Comparison of ENCODE assay signal across 8 mouse cellular contexts in the genomic region with DNA sequence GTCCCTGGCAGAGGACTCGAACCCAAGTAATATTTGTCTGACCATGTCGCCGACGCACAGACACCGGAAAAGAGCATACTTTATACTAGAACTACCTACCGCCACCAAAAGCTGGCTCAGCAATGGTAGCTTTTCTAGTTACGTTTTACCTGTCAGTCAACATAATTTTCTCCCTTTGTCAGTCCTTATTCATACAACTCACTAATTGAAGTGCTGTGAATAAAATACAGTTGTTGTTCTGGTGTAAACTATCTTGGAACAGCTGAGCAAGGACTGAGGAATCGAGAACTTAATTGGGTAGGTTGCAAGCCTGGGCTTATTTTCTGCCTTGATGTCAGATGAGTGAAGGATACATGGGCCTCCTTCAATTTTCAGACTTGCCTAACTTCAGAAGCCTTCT. TPM values are rescaled to one million over a fixed set of nuclear protein-coding genes. Genes with fewer than 3 reads are reported as not detected.
A peak's percentile ranks its signal among the peaks of the same experiment; 100 is the strongest.
DNase-seq lines count a peak whose midpoint lies in the region; ATAC-seq and TF ChIP-seq lines count a peak whose summit lies in the region.

No protein-coding gene starts in this region.

- in situ Hi-C loops in CH12.LX (cut with MboI; ENCODE audit: low pct_ligation_motif_present, low pct_unique_long_range_greater_than_20kb, low sequenced_read_pairs): no loop called here

- peak overlapping the region; percentile 92 for H3K4me3 ChIP-seq in heart, embryonic 11.5 days (ENCODE audit: low read depth, low read length)
- peak overlapping the region; percentile 60 to 97 (median 80) for H3K4me3 ChIP-seq in CH12.LX (replicated peaks in 1 of 3; ENCODE audit: low read depth in 2 of 3, low read length in 2 of 3, poor library complexity in 1 of 3)
- peak overlapping the region; percentile 86 for H3K4me3 ChIP-seq in forebrain, embryonic 14.5 days (ENCODE audit: low read depth, low read length)
- H3K4me3 ChIP-seq in liver, embryonic 16.5 days (ENCODE audit: low read depth, low read length): peak overlapping the region; percentile 98

- peaks cover 10% of the 10 kb centered on the region for H3K79me2 ChIP-seq in CH12.LX (replicated peaks; ENCODE audit: control insufficient read depth, extremely low read depth, insufficient read depth, poor library complexity, severe bottlenecking)

- intact Hi-C loops in heart, postnatal 14 days (cut with DNase I): loop anchor here (1.0 kb wide), 1 partner anchor 57 kb away; no protein-coding TSS in a partner anchor
- intact Hi-C loops in left cerebral cortex, postnatal 14 days (cut with DNase I): loop anchor here (5.0 kb wide), 2 partner anchors 46 to 151 kb away; no protein-coding TSS in a partner anchor

- dilution Hi-C loops in CH12.LX (cut with MboI; ENCODE audit: extremely low pct_ligation_motif_present, extremely low pct_unique_long_range_greater_than_20kb, low sequenced_read_pairs): no loop called here

- no peak for DNase-seq in heart, postnatal 14 days
- DNase-seq in CH12.LX (ENCODE audit: extremely low read depth): no peak
- DNase-seq in forebrain, embryonic 14.5 days (ENCODE audit: low spot score): no peak
- no peak for DNase-seq in left cerebral cortex, postnatal 14 days (ENCODE audit: low spot score in 2 of 2)
- DNase-seq in urinary bladder, postnatal 10 days (ENCODE audit: low spot score): no peak
- DNase-seq in lung, adult 18-20 months: no peak

- 10% methylated on average over 8 of the region's 8 CpGs for WGBS in heart, embryonic 11.5 days (ENCODE audit: insufficient replicate concordance)
- WGBS in forebrain, embryonic 14.5 days: 2% methylated on average over 8 of the region's 8 CpGs
- 11% methylated on average over 8 of the region's 8 CpGs for WGBS in liver, embryonic 16.5 days (ENCODE audit: insufficient replicate concordance)

- TF ChIP-seq CTCF in CH12.LX (conservative IDR thresholded peaks at IDR 0.05 in 1 of 2, IDR thresholded peaks at IDR 0.05 in 1 of 2; ENCODE audit: low read depth in 2 of 2, low read length in 2 of 2): no peak

- peak overlapping the region; percentile 91 for H3K4me2 ChIP-seq in heart, embryonic 11.5 days
- H3K4me2 ChIP-seq in CH12.LX (ENCODE audit: insufficient read depth, low read depth, poor library complexity, severe bottlenecking): peak overlapping the region; percentile 39
- peak overlapping the region; percentile 83 for H3K4me2 ChIP-seq in forebrain, embryonic 14.5 days (ENCODE audit: low read length)
- H3K4me2 ChIP-seq in liver, embryonic 16.5 days (ENCODE audit: low read depth, low read length): peak overlapping the region; percentile 92

- no peak for TF ChIP-seq POLR2A in CH12.LX (IDR thresholded peaks at IDR 0.05; ENCODE audit: low read depth, low read length)

- no peak for ATAC-seq in heart, embryonic 11.5 days (replicated peaks; ENCODE audit: insufficient number of reproducible peaks, low FRiP score, low TSS enrichment)
- no peak; the same call in 1 of the 2 replicates for ATAC-seq in forebrain, embryonic 14.5 days
- ATAC-seq in liver, embryonic 16.5 days (ENCODE audit: low read depth): no peak

- peak overlapping the region; percentile 88 for H3K9ac ChIP-seq in heart, embryonic 11.5 days (ENCODE audit: low read depth, low read length)
- H3K9ac ChIP-seq in CH12.LX (ENCODE audit: insufficient read depth, low read depth): peak overlapping the region; percentile 95
- peak overlapping the region; percentile 93 for H3K9ac ChIP-seq in forebrain, embryonic 14.5 days (ENCODE audit: low read length)
- H3K9ac ChIP-seq in liver, embryonic 16.5 days (ENCODE audit: low read depth, low read length): peak overlapping the region; percentile 97

- no peaks in the 10 kb centered on the region for H3K4me1 ChIP-seq in heart, embryonic 11.5 days (ENCODE audit: control insufficient read depth, insufficient read depth, low read length)
- peaks cover 0 to 13% of the 10 kb centered on the region in 2 experiments; a peak in 2 of 4 replicates for H3K4me1 ChIP-seq in CH12.LX (ENCODE audit: control insufficient read depth in 1 of 2, insufficient read depth in 2 of 2)
- H3K4me1 ChIP-seq in forebrain, embryonic 14.5 days (ENCODE audit: control insufficient read depth, insufficient read depth, low read length): peaks cover 12% of the 10 kb centered on the region
- H3K4me1 ChIP-seq in liver, embryonic 16.5 days (ENCODE audit: control insufficient read depth, low read depth, low read length): peaks cover 24% of the 10 kb centered on the region

- TF ChIP-seq RAD21 in CH12.LX (IDR thresholded peaks at IDR 0.05; ENCODE audit: low read depth, low read length): no peak

- TF ChIP-seq EP300 in CH12.LX (IDR thresholded peaks at IDR 0.05; ENCODE audit: low read length): no peak

- H3K9me3 ChIP-seq in heart, embryonic 11.5 days (replicated peaks; ENCODE audit: control insufficient read depth, low read length): no peaks in the 10 kb centered on the region
- no peaks in the 10 kb centered on the region for H3K9me3 ChIP-seq in CH12.LX (replicated peaks; ENCODE audit: low read length)
- no peaks in the 10 kb centered on the region for H3K9me3 ChIP-seq in forebrain, embryonic 14.5 days (replicated peaks; ENCODE audit: control insufficient read depth, low read length)
- no peaks in the 10 kb centered on the region for H3K9me3 ChIP-seq in liver, embryonic 16.5 days (replicated peaks; ENCODE audit: control insufficient read depth, low read length)

- H3K27me3 ChIP-seq in heart, embryonic 11.5 days (ENCODE audit: control insufficient read depth, insufficient read depth, low read length): no peaks in the 10 kb centered on the region
- H3K27me3 ChIP-seq in CH12.LX (replicated peaks): peaks cover 4% of the 10 kb centered on the region
- H3K27me3 ChIP-seq in forebrain, embryonic 14.5 days (replicated peaks; ENCODE audit: control insufficient read depth, insufficient read depth, low read length): no peaks in the 10 kb centered on the region
- no peaks in the 10 kb centered on the region for H3K27me3 ChIP-seq in liver, embryonic 16.5 days (ENCODE audit: control insufficient read depth, insufficient read depth, low read depth, low read length)

- no peaks in the 10 kb centered on the region for H3K36me3 ChIP-seq in heart, embryonic 11.5 days (ENCODE audit: control insufficient read depth, insufficient read depth, low read length)
- H3K36me3 ChIP-seq in CH12.LX (replicated peaks in 1 of 2; ENCODE audit: control insufficient read depth in 1 of 2, insufficient read depth in 1 of 2, low read length in 1 of 2): peaks cover 0 to under 1% of the 10 kb centered on the region in 2 experiments
- H3K36me3 ChIP-seq in forebrain, embryonic 14.5 days (ENCODE audit: control insufficient read depth, insufficient read depth, low read length): peaks cover under 1% of the 10 kb centered on the region; the same call in 1 of the 2 replicates
- no peaks in the 10 kb centered on the region for H3K36me3 ChIP-seq in liver, embryonic 16.5 days (ENCODE audit: control insufficient read depth, insufficient read depth)

- peak overlapping the region; percentile 85 for H3K27ac ChIP-seq in heart, embryonic 11.5 days (ENCODE audit: low read depth, low read length)
- peak overlapping the region; percentile 17; the same call in 1 of the 2 replicates for H3K27ac ChIP-seq in CH12.LX (ENCODE audit: insufficient read depth, low read depth)
- peak overlapping the region; percentile 96 for H3K27ac ChIP-seq in forebrain, embryonic 14.5 days (ENCODE audit: low read depth, low read length)
- peak overlapping the region; percentile 95 for H3K27ac ChIP-seq in liver, embryonic 16.5 days (ENCODE audit: low read length)

TF ChIP-seq in CH12.LX, 34 proteins besides CTCF, POLR2A, EP300 and RAD21:
- TF ChIP-seq USF2 (conservative IDR thresholded peaks at IDR 0.05; ENCODE audit: low read depth, low read length): no peak
- TF ChIP-seq ZC3H11A (IDR thresholded peaks at IDR 0.05; ENCODE audit: low read depth, low read length): no peak
- TF ChIP-seq MXI1 (IDR thresholded peaks at IDR 0.05; ENCODE audit: low read depth, low read length): no peak
- no peak for TF ChIP-seq PAX5 (IDR thresholded peaks at IDR 0.05; ENCODE audit: low read length)
- 0 out of 2 replicates have a peak, but pooled peaks have one; percentile 17 for TF ChIP-seq MAFK (IDR thresholded peaks at IDR 0.05; ENCODE audit: insufficient replicate concordance, low read length)
- no peak for TF ChIP-seq CHD1 (IDR thresholded peaks at IDR 0.05; ENCODE audit: low read depth, low read length)

RNA-seq across cellular contexts. Expression of gene Rb1, which starts 0.9 kb away (rescaled TPM):
- 15.6 and 18.1 TPM in 2 replicates for polyA plus RNA-seq in heart, embryonic 11.5 days (2014; fragmentation: Nextera tagmentation; extraction: Ambion mirVana)
- 10 to 100 TPM; 20.0 to 23.8 TPM for total RNA-seq in heart, postnatal 14 days (2021)
- total RNA-seq in CH12.LX (2012; rRNA removed): 10.7 and 15.2 TPM in 2 replicates
- 16.7 and 19.3 TPM in 2 replicates for total RNA-seq in CH12.LX (2014; rRNA removed)
- 13.6 TPM in 2 replicates for polyA plus RNA-seq in CH12.LX (2012; ENCODE audit: insufficient read length, low read depth)
- 27.2 and 28.5 TPM in 2 replicates for polyA plus RNA-seq in forebrain, embryonic 14.5 days (2014; fragmentation: Nextera tagmentation; extraction: Ambion mirVana)
- polyA plus RNA-seq in liver, embryonic 16.5 days (2015; fragmentation: Nextera tagmentation; extraction: Ambion mirVana): 16.7 and 18.5 TPM in 2 replicates
- 10 to 100 TPM; 32.4 to 33.0 TPM for total RNA-seq in left cerebral cortex, postnatal 14 days (2021)

RNA-seq across cellular contexts. Expression of gene Itm2b, which starts 58.6 kb away (rescaled TPM):
- polyA plus RNA-seq in heart, embryonic 11.5 days (2014; fragmentation: Nextera tagmentation; extraction: Ambion mirVana): 513 and 567 TPM in 2 replicates
- total RNA-seq in heart, postnatal 14 days (2021): 100 to 1,000 TPM; 584 to 674 TPM
- total RNA-seq in CH12.LX (2012; rRNA removed): 191 and 305 TPM in 2 replicates
- total RNA-seq in CH12.LX (2014; rRNA removed): 190 and 212 TPM in 2 replicates
- polyA plus RNA-seq in CH12.LX (2012; ENCODE audit: insufficient read length, low read depth): 234 and 254 TPM in 2 replicates
- 754 and 783 TPM in 2 replicates for polyA plus RNA-seq in forebrain, embryonic 14.5 days (2014; fragmentation: Nextera tagmentation; extraction: Ambion mirVana)
- polyA plus RNA-seq in liver, embryonic 16.5 days (2015; fragmentation: Nextera tagmentation; extraction: Ambion mirVana): 588 and 605 TPM in 2 replicates
- total RNA-seq in left cerebral cortex, postnatal 14 days (2021): 100 to 1,000 TPM; 732 to 742 TPM

Comparison
In these comparisons a context has a peak if more than half of its experiments do, and no peak if none do; other contexts are left out.
1. H3K27ac ChIP-seq: peak in every context shown above with its lines; median percentile 96 in forebrain, embryonic 14.5 days; 95 in liver, embryonic 16.5 days; 85 in heart, embryonic 11.5 days; 17 in CH12.LX.
2. H3K4me2 ChIP-seq: peak in every context shown above with its lines; median percentile 92 in liver, embryonic 16.5 days; 91 in heart, embryonic 11.5 days; 83 in forebrain, embryonic 14.5 days; 39 in CH12.LX.